Mouse (Mus musculus): ENCODE measurements around the gene Dok1.

Gene Dok1

GRCm38 (mm10) chr6:83014482-83015466 is 18.5 kb downstream of the Dok1 start:
- no peak for DNase-seq (ENCODE audit: low spot score in 2 of 2)

- no peak for DNase-seq (ENCODE audit: low spot score in 2 of 2)
Measured at GRCm38 (mm10) chr6:83013444-83013843, 19.8 kb downstream of the Dok1 start.

GRCm38 (mm10) chr6:83011756-83012155 is 21.5 kb downstream of the Dok1 start:
- DNase-seq (ENCODE audit: low spot score in 2 of 2) = no peak

DNA sequence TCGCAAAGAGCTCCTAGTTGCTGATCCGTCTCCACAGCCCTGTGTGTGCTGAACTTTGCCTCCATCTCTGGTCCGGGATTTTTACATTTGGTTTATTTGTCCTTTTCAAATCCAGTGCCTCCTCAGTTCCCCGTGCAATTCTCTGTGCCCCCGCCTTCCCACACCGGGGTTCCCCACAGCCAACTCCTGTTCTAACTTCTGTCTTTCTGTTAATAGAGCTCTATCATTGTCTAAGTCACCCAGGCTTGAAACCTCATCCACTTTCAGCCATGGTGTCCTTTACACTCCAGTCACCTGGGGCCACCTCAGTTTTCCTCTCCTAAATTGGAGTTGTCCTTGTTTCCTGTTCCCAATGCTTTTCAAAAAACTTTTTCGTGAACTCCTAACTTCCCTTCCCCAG is 22.0 kb downstream of the Dok1 start:
- DNase-seq (ENCODE audit: low spot score in 2 of 2) = no peak

DNA sequence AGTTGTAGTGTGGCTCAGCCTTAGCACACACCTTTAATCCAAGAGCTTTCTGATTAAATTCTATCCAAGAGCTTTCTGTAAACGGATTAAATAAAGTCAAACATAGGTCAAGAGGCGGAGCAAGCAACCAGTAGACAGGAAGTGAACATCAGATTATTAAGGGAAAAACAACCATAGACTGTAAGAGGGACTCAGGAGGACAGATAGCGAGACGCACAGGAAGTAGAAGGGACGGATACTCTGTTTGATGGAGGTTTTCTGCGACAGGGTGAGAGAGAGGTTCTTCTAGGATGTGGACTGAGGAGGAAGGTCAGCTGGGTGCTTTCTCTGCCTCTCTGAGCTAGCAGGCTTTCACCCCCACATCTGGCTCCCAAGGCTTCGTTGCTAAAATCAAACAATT is 23.3 kb downstream of the Dok1 start:
- DNase-seq (ENCODE audit: low spot score in 2 of 2) = no peak

DNA sequence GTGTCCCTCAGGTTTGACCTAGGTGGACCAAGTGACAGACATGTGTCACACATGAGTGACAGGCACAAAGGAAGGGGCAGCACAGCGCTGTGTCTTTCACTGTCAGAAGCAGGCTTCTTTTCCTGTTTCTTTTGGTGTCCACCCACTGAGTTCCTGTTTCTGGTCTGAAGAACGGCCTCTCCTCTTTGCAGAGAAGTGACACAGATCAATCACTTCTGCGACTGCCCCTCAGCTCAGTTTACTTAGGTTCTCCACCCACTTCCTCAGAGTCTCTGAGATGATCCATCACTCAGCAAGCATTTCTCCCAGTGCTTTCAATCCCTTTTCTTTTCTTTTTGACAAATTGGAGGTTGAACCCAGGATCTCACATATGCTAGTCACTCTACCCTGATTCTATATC is 24.6 kb downstream of the Dok1 start:
- DNase-seq (ENCODE audit: low spot score in 2 of 2) = no peak

- DNase-seq (ENCODE audit: low spot score in 2 of 2) = no peak
Measured at GRCm38 (mm10) chr6:83006114-83006513, 27.2 kb downstream of the Dok1 start.

GRCm38 (mm10) chr6:83005444-83006011 is 27.7 kb downstream of the Dok1 start:
- DNase-seq (ENCODE audit: low spot score in 2 of 2) = no peak

- DNase-seq (ENCODE audit: low spot score in 2 of 2) = no peak
Measured at GRCm38 (mm10) chr6:83004872-83005271, 28.4 kb downstream of the Dok1 start.

GRCm38 (mm10) chr6:83004309-83004708 is 29.0 kb downstream of the Dok1 start:
- no peak for DNase-seq (ENCODE audit: low spot score in 2 of 2)

DNA sequence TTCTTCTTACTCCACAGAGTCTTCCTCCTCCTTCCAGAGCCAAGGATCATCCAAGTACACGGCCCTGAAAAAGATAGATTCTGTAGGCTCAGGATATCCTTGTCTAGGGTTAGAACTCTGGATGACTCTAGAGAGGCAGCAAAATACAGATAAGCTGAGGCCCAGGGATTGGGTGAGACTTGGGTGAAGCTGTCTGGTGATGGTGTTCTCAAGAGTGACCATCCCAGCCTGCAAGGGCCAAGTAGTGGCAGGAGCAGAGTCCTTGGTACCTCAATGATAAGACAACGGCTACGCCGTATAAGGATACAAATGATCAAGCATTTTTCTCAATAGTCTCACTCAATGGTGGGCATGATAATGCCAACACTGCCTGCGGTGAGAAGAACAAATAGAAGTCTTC is 29.4 kb downstream of the Dok1 start:
- no peak for DNase-seq (ENCODE audit: low spot score in 2 of 2)

DNA sequence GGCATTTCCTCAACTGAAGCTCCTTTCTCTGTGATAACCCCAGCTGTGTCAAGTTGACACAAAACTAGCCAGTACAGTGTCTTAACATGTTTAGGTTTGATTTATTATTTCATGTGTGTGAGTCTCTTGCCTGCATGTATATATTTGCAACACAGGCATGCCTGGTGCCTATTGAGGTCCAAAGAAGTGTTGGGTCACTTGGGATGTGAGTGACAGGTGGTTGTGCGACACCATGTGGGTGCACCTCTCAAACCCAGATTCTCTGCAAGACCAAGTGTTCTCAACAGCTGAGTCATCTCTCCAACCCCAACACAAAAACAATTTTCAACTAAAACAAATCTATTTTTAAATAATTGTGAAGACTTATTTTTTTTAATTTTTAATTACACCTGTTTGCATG is 30.2 kb downstream of the Dok1 start:
- no peak for DNase-seq (ENCODE audit: low spot score in 2 of 2)

DNA sequence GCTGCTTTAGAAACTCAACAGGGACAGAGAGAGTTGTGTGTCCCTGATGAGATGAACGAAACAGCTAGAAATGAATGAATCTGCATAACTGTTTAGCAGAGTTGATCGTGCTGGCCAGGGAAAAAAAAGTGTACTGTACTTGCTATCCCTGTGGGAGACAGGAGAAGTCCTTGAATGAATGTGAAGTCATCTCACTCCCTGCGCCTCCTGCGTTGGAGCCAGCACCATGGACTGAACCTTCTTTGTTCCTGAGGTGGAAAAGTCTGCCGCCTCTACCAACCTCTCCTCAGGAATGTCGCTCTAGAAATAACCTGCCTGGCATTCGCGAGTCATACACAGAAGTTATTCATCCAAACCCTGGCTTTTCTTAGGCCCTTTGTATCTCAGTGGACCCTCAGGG is 33.3 kb downstream of the Dok1 start:
- no peak for DNase-seq (ENCODE audit: low spot score in 2 of 2)

- no peak for DNase-seq (ENCODE audit: low spot score in 2 of 2)
Measured at GRCm38 (mm10) chr6:82998326-82998725, 34.9 kb downstream of the Dok1 start.

DNA sequence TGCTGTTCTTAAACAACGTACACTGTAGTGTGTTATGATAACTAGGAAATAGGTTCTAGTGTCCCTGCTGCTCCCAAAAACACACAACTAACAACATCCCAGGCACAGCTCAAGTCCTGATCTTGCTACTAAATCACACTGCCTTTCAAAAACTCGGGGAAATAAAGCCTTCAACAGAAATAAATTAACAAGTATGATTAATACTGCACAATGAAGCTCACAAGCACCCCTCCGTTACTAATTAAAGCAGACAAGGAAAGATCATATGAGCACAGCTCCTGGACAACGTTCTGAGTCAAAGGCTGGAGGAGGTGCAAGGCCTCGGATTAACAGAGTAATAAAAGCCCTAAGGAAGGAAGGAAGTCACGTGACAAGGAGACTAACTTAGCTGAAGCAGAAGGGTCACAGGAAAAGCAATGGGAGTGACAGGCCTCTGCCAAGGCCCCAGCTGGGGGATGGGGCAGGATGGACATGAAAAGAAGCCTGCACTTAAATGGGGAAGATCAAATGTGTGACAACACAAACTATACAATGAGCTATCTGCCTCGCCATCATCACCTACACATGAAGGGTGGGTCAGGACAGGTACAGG is 35.7 kb downstream of the Dok1 start:
- DNase-seq (ENCODE audit: low spot score in 2 of 2) = peak in 1 of 2 experiments; percentile 30

GRCm38 (mm10) chr6:82996740-82997315 is 36.4 kb downstream of the Dok1 start:
- DNase-seq (ENCODE audit: low spot score in 2 of 2) = peak; percentile 88 to 92

DNA sequence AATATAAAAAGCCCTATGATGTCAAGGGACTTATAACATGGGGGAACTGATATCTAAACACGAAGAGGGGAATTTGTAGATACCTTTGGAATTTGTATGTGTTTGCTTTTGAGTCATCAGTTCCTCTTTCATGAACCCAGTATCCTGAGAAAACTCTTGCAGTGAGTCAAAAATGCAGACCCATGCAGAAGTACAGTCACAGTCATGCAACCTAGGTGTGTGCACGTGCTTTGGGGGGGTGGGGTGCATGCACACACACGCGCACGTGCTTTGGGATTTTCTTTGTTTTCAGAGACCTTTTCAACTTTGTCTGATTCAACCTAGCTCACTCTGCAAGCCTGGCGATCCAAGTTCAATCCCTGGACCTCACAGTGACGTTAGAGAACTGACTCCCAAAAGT is 38.9 kb downstream of the Dok1 start:
- no peak for DNase-seq (ENCODE audit: low spot score in 2 of 2)

GRCm38 (mm10) chr6:82993696-82994095 is 39.6 kb downstream of the Dok1 start:
- no peak for DNase-seq (ENCODE audit: low spot score in 2 of 2)

- DNase-seq (ENCODE audit: low spot score in 2 of 2) = no peak
Measured at GRCm38 (mm10) chr6:82987411-82987971, 45.8 kb downstream of the Dok1 start.

All from frontal cortex, postnatal 14 days (tissue).